ENCODE assay signal across 8 mouse cellular contexts in genomic region chr6:72538562-72539031, GRCm38 (mm10). TPM values are rescaled to one million over a fixed set of nuclear protein-coding genes. Genes with fewer than 3 reads are reported as not detected.
DNase-seq lines count a peak whose midpoint lies in the region; ATAC-seq lines count a peak whose summit lies in the region.

No protein-coding gene starts in this region.

- no peaks in the 10 kb centered on the region; the same call in 1 of the 2 replicates for H3K4me1 ChIP-seq in intestine, embryonic 14.5 days (replicated peaks; ENCODE audit: control insufficient read depth, insufficient read depth, low read length)

- H3K36me3 ChIP-seq in intestine, embryonic 14.5 days (ENCODE audit: control insufficient read depth, insufficient read depth, low read length), result no peaks in the 10 kb centered on the region

- ATAC-seq in intestine, embryonic 14.5 days (replicated peaks; ENCODE audit: low FRiP score, low TSS enrichment, low read depth), result peak; percentile 93

- H3K9me3 ChIP-seq in intestine, embryonic 14.5 days (ENCODE audit: control insufficient read depth, low read length), result no peaks in the 10 kb centered on the region

- H3K9ac ChIP-seq in intestine, embryonic 14.5 days (ENCODE audit: low read length), result peak overlapping the region; percentile 41

- H3K27ac ChIP-seq in intestine, embryonic 14.5 days (ENCODE audit: low read depth), result no peak overlapping the region

- WGBS in intestine, embryonic 14.5 days, result under 1% methylated on average over 16 of the region's 16 CpGs

- intact Hi-C loops in gastrocnemius, postnatal 14 days (cut with DNase I; ENCODE audit: low total_unique reads), result no loop called here
- intact Hi-C loops in left cerebral cortex, postnatal 14 days (cut with DNase I), result loop anchor here (5.0 kb wide), 1 partner anchor 176 kb away; no protein-coding TSS in a partner anchor

- DNase-seq in adrenal gland, adult (ENCODE audit: inconsistent age in 2 of 2, low spot score in 1 of 2), result peak; percentile 91 to 96
- DNase-seq in embryo, embryonic 10.5 days (ENCODE audit: low spot score), result peak; percentile 88
- peak; percentile 82 for DNase-seq in gastrocnemius, postnatal 14 days
- DNase-seq in intestine, embryonic 14.5 days (ENCODE audit: low spot score), result peak; percentile 86
- DNase-seq in left cerebral cortex, postnatal 14 days (ENCODE audit: low spot score in 2 of 2), result peak; percentile 87 to 94
- DNase-seq in mesoderm, embryonic 11.5 days (ENCODE audit: low read depth, low spot score), result peak; percentile 70
- peak; percentile 91 to 96 for DNase-seq in right cerebral cortex, postnatal 36 days (ENCODE audit: low spot score in 2 of 2)
- peak; percentile 93 for DNase-seq in yolk sac, embryonic 10.5 days (ENCODE audit: low spot score)

- H3K4me3 ChIP-seq in intestine, embryonic 14.5 days (ENCODE audit: low read depth, low read length), result peak overlapping the region; percentile 52

- H3K27me3 ChIP-seq in intestine, embryonic 14.5 days (replicated peaks; ENCODE audit: control insufficient read depth, insufficient read depth, low read length), result no peaks in the 10 kb centered on the region

- peak overlapping the region; percentile 67 for H3K4me2 ChIP-seq in intestine, embryonic 14.5 days (ENCODE audit: low read length)

RNA-seq across cellular contexts. Expression of gene Capg, which starts 5.6 kb away (rescaled TPM):
- total RNA-seq in gastrocnemius, postnatal 14 days (2021), result 10 to 100 TPM; 11.5 to 15.4 TPM
- polyA plus RNA-seq in intestine, embryonic 14.5 days (2014; fragmentation: Nextera tagmentation; extraction: Ambion mirVana), result 36.7 and 37.9 TPM in 2 replicates
- total RNA-seq in left cerebral cortex, postnatal 14 days (2021), result 1 to 10 TPM; 3.3 to 3.6 TPM

RNA-seq across cellular contexts. Expression of gene Sh2d6, which starts 17.1 kb away (rescaled TPM):
- under 1 TPM; 0.78 to 0.98 TPM for total RNA-seq in gastrocnemius, postnatal 14 days (2021)
- polyA plus RNA-seq in intestine, embryonic 14.5 days (2014; fragmentation: Nextera tagmentation; extraction: Ambion mirVana), result 0.18 and 0.27 TPM in 2 replicates
- under 1 TPM; 0.70 to 0.92 TPM for total RNA-seq in left cerebral cortex, postnatal 14 days (2021)

RNA-seq across cellular contexts. Expression of gene Elmod3, which starts 59.6 kb away (rescaled TPM):
- total RNA-seq in gastrocnemius, postnatal 14 days (2021), result 1 to 10 TPM; 4.7 to 8.6 TPM
- polyA plus RNA-seq in intestine, embryonic 14.5 days (2014; fragmentation: Nextera tagmentation; extraction: Ambion mirVana), result 14.2 and 15.1 TPM in 2 replicates
- 10 to 100 TPM; 15.9 to 17.3 TPM for total RNA-seq in left cerebral cortex, postnatal 14 days (2021)

RNA-seq across cellular contexts. Expression of gene Retsat, which starts 59.7 kb away (rescaled TPM):
- total RNA-seq in gastrocnemius, postnatal 14 days (2021), result 10 to 100 TPM; 40.8 to 46.7 TPM
- 20.7 and 21.3 TPM in 2 replicates for polyA plus RNA-seq in intestine, embryonic 14.5 days (2014; fragmentation: Nextera tagmentation; extraction: Ambion mirVana)
- total RNA-seq in left cerebral cortex, postnatal 14 days (2021), result 10 to 100 TPM; 41.6 to 43.8 TPM
